Mouse (Mus musculus): Measurements from ENCODE around the gene Olfr1183.
"Not testable (repeated sequence)": the region's sequence is repeated elsewhere in the genome, so short reads cannot be mapped to it uniquely, and the experiment has no call there.

The Olfr1183 gene

DNA sequence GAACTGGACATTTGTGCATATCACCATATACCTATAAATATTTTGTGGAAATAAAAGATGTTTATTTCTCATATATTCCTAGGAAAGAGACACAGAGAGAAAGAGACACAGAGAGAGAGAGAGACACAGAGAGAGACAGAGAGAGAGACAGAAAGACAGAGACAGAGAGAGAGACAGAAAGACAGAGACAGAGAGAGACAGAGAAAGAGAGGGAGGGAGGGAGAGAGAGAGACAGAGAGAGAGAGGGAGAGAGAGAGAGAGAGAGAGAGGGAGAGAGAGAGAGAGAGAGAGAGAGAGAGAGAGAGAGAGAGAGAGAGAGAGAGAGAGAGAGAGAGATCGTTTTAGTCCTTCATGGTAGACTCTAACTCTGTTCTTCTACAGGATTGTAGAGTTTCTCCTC lies at the start of gene Olfr1183:
Gene Olfr1183 (plus strand): TSS at position 301 of the 400 bp plus-strand sequence.
- in situ Hi-C loops (cut with MboI; ENCODE audit: low sequenced_read_pairs), result not testable (repeated sequence)

DNA sequence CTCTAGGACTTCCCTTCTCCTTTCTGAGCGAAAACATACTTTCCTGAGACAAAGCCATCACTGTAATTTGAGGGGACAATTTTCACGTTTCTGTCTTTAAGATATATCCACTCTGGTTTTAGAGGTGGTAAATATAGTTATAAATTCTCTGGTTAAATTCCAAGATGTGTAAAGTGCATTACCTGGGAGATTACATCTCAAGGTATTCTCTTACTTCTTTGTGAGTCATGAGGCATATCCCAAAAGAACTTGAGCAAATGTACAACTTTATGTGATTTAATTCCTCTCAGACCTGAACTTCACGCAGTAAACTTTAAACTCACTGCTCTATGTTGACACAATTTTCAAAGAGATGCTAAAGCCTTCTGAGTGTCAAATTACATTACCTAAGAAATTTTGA lies 48.3 kb upstream of the Olfr1183 start, which contains the start of gene Olfr1179:
Gene Olfr1179 (minus strand): TSS at position 101 of the 400 bp plus-strand sequence.
- in situ Hi-C loops (cut with MboI; ENCODE audit: low sequenced_read_pairs), result no loop called here

DNA sequence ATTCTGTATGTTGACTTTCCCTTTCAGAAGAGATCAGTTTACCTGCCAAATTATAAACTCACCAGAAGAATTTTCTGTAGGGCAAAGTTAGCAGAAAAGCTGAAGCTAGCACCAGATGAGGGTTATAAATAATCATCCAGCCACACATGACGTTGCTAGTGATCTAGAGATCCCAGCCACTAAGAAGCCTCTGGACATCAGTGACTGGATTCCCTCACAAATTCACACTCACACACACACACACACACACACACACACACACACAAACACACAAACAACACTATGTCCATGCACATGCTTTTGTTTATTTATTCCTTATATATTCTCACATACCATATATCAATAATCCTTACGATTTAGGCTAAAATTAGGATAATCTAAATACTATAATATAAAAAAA lies 35.6 kb upstream of the Olfr1183 start, which contains the start of gene Olfr1180:
Gene Olfr1180 (minus strand): TSS at position 101 of the 400 bp plus-strand sequence.
- in situ Hi-C loops (cut with MboI; ENCODE audit: low sequenced_read_pairs), result no loop called here

GRCm38 (mm10) chr2:88426071-88426470 lies 28.6 kb upstream of the Olfr1183 start, which contains the start of gene Olfr1181:
TSS of gene Olfr1181 (minus strand) at chr2:88426171.
- in situ Hi-C loops (cut with MboI; ENCODE audit: low sequenced_read_pairs), result no loop called here

- in situ Hi-C loops (cut with MboI; ENCODE audit: low sequenced_read_pairs), result no loop called here
Measured at GRCm38 (mm10) chr2:88449031-88449430, 5.6 kb upstream of the Olfr1183 start, which contains the start of gene Gm13757. TSS of gene Gm13757 (minus strand) at chr2:88449131.

GRCm38 (mm10) chr2:88483298-88483697 lies 28.6 kb downstream of the Olfr1183 start, which contains the start of gene Olfr1184:
TSS of gene Olfr1184 (plus strand) at chr2:88483598.
- in situ Hi-C loops (cut with MboI; ENCODE audit: low sequenced_read_pairs), result no loop called here

DNA sequence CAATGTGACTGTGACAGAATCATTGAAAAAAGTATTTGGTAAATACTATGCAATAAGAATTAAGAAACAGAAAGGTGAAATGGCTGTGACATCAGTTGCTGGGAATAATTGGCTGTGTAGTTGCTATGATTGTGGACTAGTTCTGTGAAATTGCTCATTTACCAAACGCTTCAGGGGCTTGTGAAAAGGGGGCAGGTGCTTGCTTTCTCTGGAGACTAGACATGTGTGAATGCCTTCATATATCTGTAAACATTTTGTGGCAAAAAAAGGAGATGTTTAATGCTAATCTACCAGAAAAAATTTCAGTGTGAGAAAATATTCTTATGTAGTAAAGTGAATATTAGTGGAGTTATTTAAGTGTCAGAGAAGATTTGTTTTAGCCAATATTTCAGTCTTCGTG lies 38.4 kb downstream of the Olfr1183 start, which contains the start of gene Olfr1185-ps1:
Gene Olfr1185-ps1 (plus strand): TSS at position 301 of the 400 bp plus-strand sequence.
- in situ Hi-C loops (cut with MboI; ENCODE audit: low sequenced_read_pairs), result no loop called here

DNA sequence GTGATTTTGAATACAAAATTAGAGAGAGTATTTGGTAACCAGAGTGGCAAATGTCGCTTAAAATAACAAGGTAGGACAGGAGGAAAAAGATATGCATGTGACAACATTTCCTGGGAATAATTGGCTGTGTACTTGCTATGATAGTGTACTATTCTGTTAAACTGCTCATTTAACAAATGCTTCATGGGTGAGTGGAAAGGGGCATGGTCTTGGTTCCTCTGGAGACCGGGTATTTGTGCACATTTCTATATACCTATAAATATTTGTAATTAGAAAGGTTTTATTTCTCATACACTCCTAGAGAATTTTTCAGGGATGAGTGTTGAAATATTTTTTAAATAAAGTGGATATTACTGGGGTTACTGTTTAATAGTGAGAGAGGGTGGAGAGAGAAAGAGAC lies 63.6 kb downstream of the Olfr1183 start, which contains the start of gene Olfr1186:
Gene Olfr1186 (plus strand): TSS at position 301 of the 400 bp plus-strand sequence.
- in situ Hi-C loops (cut with MboI; ENCODE audit: low sequenced_read_pairs), result no loop called here

Measured in CH12F3 (cell line).